Mouse (Mus musculus): ENCODE measurements at regions not wholly inside any gene's neighbourhood (a gene's known extent, or its start where the extent isn't known, plus 50 kb on each side); places are given as distances from the start of the nearest gene placed in this dataset.

- TF ChIP-seq HCFC1 (IDR thresholded peaks at IDR 0.05; ENCODE audit: borderline replicate concordance, insufficient read depth, low read length) (no peak), CHD2 (IDR thresholded peaks at IDR 0.05; ENCODE audit: low read depth, low read length) (no peak), ZNF384 (IDR thresholded peaks at IDR 0.05; ENCODE audit: low read depth, low read length) (no peak), MAFK (IDR thresholded peaks at IDR 0.05; ENCODE audit: insufficient read depth, low read depth, low read length) (no peak)
Measured at GRCm38 (mm10) chr1:190009466-190009865, 87.3 kb upstream of the Smyd2 start.

All from ES-E14 (cell line).